Mouse (Mus musculus) kidney, adult 9 months (tissue): ENCODE measurements around the gene Tex261.

Source experiments
- DNase-seq: peaks from one replicate; pipeline ENCODE4 v3.0.0; 2022

The Tex261 gene

DNA sequence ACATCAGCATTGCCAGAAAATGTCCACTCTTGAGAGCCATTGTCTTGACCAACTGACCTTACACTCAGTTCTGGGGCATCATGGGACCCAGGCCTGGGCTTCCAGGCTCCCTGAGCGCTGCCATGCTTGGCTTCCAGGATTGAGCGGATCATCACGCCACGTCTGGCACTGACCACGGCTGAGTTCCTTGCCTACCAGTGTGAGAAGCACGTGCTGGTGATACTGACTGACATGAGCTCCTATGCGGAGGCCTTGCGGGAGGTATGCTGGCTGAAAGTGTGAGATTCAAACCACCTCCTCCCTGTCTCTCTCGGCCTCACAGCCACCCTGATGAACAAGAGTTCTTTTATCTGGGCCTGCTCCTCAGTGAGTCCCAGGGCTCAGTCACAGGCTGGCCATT, 19.6 kb downstream of the Tex261 start:
- DNase-seq = no peak

GRCm38 (mm10) chr6:83750171-83750684, 25.4 kb downstream of the Tex261 start:
- peak; percentile 57 for DNase-seq

DNA sequence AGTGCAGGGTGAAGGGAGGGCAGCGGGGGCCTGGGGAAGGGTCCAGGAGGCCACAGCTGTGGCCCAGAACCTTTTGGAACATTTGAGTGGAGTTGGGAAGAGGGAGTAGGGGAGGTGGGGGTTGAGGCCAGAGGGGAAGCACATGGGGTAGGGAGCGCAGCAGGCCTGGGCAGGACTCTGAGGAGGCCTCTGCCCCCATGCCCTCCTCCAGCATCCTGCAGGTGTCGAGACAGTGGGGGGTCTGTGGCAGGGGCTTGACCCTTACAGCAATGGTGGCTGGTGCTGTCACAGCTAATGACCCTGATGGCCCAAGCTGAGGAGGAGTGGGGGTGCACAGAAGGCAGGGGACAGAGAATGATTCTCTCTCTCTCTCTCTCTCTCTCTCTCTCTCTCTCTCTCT, 26.3 kb downstream of the Tex261 start:
- DNase-seq = no peak

GRCm38 (mm10) chr6:83745466-83745865, 30.1 kb downstream of the Tex261 start:
- DNase-seq = no peak

DNA sequence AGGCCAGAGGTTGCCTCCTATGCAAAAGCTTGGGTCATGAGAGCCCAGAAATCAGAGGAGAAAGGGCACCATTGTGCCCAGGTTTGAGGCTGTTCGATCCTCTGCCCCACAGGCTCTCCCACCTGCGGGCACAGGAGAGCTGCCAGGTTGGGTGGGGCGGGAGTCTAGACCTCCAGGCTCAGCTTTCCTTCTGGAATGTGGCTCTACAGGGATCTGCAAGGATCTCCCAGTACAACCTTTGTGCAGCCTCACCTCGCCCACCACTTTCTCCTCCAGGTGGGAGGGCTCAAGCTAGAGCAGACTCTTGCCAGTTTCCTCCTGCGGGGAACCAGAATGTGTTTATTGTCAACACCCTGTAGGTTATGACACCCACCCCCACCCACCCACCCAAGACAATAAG, 31.1 kb downstream of the Tex261 start:
- no peak for DNase-seq

GRCm38 (mm10) chr6:83744126-83744525, 31.5 kb downstream of the Tex261 start:
- peak; percentile 77 for DNase-seq

DNA sequence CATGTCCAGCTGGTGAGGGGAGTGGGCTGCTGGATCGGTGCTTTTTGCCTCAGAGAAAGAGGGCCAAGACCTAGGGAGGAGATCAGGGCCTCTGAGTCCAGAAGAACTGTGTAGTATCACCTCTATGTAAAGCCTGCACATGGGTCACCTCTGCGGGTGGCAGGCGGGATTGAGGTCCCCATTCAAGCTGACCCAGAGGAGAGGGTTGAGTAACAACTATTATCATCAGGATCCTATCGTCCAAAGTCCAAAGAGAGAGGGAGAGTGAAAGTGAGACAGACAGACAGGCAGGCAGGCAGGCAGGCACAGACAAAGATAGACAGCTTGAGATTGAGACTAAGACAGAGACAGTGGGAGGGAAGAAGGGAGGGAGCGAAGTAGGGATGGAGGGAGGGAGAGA, 32.4 kb downstream of the Tex261 start:
- no peak for DNase-seq

DNA sequence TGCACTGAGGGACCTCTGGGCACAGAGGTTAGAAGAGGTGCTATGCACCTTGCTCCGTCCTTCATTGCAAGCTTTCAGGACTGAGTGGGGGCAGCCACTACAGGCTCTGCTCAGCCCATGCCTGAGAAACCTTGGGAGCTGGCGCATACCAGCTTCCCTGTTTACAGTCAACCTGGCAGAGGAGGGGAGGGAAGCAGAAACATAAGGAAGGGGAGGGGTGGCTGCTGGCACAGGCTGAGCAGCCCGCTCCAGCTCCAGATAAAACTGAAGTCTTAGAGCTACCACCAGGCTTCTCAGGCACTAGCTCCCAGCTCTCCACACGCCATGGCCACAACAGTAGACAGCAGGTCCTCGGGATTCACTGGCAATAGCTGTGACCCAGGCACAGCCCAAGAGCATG, 32.9 kb downstream of the Tex261 start, which contains the start of gene Atp6v1b1:
Atp6v1b1 (plus strand) TSS at position 230 of the 400 bp plus-strand sequence.
- peak; percentile 63 for DNase-seq

DNA sequence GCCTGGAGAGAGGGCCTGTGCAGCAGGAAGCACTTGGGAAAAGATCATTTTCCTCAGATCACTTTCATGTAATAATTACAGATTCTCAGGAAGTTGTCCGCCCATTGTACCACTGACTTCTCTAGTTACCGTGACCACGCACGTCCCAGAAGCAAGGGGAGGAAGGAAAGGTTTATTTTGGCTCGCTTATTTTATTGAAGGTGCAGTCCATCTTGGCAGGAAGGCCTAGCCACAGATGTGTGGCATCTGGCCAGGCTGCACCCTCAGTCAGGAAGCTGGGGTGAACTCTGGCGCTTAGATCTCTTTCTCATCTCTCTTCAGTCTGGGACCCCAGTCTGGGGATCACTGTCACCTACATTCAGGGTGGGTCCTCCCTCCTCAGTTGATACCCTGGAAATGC, 37.0 kb downstream of the Tex261 start:
- no peak for DNase-seq

GRCm38 (mm10) chr6:83737311-83737710, 38.3 kb downstream of the Tex261 start:
- DNase-seq = no peak

DNA sequence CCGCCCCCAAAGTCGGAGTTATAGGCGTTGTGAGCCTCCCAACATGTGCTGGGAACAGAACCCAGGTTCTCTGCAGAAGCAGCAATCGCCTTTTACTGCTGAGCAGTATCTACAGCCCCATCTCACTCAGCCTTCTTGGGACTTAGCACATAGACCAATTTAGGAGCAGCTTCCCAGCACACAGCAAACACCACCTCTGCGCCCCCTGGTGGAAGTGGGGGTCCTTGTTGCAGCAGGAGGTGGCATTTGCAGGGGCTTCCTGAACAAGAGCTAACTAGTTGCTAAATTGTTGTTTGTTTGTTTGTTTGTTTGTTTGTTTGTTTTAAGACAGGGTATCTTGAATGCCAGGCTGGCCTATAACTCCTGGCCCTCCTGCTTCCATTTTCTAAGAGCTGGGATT, 44.5 kb downstream of the Tex261 start:
- DNase-seq = peak; percentile 71

- DNase-seq = no peak
Observed at GRCm38 (mm10) chr6:83729350-83729970, 46.2 kb downstream of the Tex261 start.

- DNase-seq = peak; percentile 36
Observed at GRCm38 (mm10) chr6:83728488-83728887, 47.1 kb downstream of the Tex261 start.

- no peak for DNase-seq
Observed at GRCm38 (mm10) chr6:83727178-83727577, 48.4 kb downstream of the Tex261 start.

DNA sequence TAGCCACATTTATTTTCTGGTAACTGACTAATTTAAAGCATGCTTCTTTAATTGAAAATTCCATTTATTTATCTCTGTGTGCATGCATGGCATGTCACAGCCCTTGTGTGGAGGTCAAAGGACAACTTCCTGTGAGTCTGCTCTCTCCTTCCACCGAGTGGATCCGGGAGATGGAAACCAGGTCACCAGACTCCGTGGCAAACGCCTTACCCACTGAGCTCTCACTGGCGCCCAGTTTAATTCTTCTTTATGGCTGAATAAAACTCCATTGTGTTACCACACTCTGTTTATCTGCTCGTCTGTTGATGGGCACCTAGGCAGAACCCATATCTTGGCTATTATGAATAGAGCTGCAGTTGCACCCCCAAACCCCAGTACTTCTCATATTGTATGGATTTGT, 53.1 kb downstream of the Tex261 start:
- DNase-seq = no peak
